Mouse (Mus musculus) lung, postnatal 0 days (tissue): ENCODE results near the gene Dnm3. TPM values are rescaled to one million over a fixed set of nuclear protein-coding genes. Genes with fewer than 3 reads are reported as not detected.

ENCODE experiments used
- ATAC-seq: fragments of 200-750 bp; cut with Nextera tagmentation; 2 replicates; pipeline ENCODE4 v1.8.0; 2017; ENCODE audit warnings: moderate library complexity
- DNase-seq: peaks from one replicate; pipeline ENCODE4 v3.0.0-alpha.2; 2016; ENCODE audit warnings: low spot score
- H3K27ac ChIP-seq: fragments of 300-500 bp; sonication (generic); 2 replicates; pipeline ENCODE4 v1.5.1; 2014; ENCODE audit warnings: antibody characterized with exemption, mild to moderate bottlenecking, low read length, mixed read lengths
- H3K27me3 ChIP-seq: fragments of 300-500 bp; sonication (generic); replicated peaks from 2 replicates; pipeline ENCODE4 v1.6.1; 2014; ENCODE audit warnings: low read length, mixed read lengths; ENCODE audit not compliant: insufficient read depth
- H3K36me3 ChIP-seq: fragments of 300-500 bp; sonication (generic); 2 replicates; pipeline ENCODE4 v1.6.1; 2014; ENCODE audit warnings: low read length, mixed read lengths; ENCODE audit not compliant: insufficient read depth
- H3K4me1 ChIP-seq: fragments of 300-500 bp; sonication (generic); 2 replicates; pipeline ENCODE4 v1.6.1; 2014; ENCODE audit warnings: antibody characterized with exemption, low read depth, low read length, mixed read lengths; ENCODE audit not compliant: insufficient read depth
- H3K4me2 ChIP-seq: fragments of 300-500 bp; sonication (generic); replicated peaks from 2 replicates; pipeline ENCODE4 v1.6.1; 2014; ENCODE audit warnings: low read depth, mild to moderate bottlenecking, low read length, moderate library complexity, mixed read lengths
- H3K4me3 ChIP-seq: fragments of 300-500 bp; sonication (generic); 2 replicates; pipeline ENCODE4 v1.5.1; 2014; ENCODE audit warnings: low read depth, low read length
- H3K9ac ChIP-seq: fragments of 300-500 bp; sonication (generic); replicated peaks from 2 replicates; pipeline ENCODE4 v1.6.1; 2014; ENCODE audit warnings: low read depth, mild to moderate bottlenecking
- H3K9me3 ChIP-seq: fragments of 300-500 bp; sonication (generic); 2 replicates; pipeline ENCODE4 v1.6.1; 2016; ENCODE audit warnings: low read length, mixed read lengths
- CTCF ChIP-seq: IDR thresholded peaks from 2 replicates; pipeline ENCODE4 v1.5.1; 2016; ENCODE audit warnings: antibody characterized with exemption, mild to moderate bottlenecking
- EP300 ChIP-seq: IDR thresholded peaks from 2 replicates; pipeline ENCODE4 v1.6.1; 2016; ENCODE audit warnings: antibody characterized with exemption, mild to moderate bottlenecking, control low read depth
- WGBS: fragments of 180-500 bp; shearing (Covaris S2); extraction: QIAGEN DNeasy Blood & Tissue Kit; methylation state at CpG from one replicate; pipeline ENCODE4 v1.1.7; 2014; 5-methylcytosine and 5-hydroxymethylcytosine counted together
- polyA plus RNA-seq: library from polyadenylated mRNA; unstranded; fragments of >200 nt; fragmentation: Nextera tagmentation; extraction: Ambion mirVana; gene quantifications from 2 replicates; pipeline ENCODE4 v1.2.1, GENCODE M21; 2015

The Dnm3 gene
- polyA plus RNA-seq, 1 experiment from 2014 or later, result 3.4 TPM

DNA sequence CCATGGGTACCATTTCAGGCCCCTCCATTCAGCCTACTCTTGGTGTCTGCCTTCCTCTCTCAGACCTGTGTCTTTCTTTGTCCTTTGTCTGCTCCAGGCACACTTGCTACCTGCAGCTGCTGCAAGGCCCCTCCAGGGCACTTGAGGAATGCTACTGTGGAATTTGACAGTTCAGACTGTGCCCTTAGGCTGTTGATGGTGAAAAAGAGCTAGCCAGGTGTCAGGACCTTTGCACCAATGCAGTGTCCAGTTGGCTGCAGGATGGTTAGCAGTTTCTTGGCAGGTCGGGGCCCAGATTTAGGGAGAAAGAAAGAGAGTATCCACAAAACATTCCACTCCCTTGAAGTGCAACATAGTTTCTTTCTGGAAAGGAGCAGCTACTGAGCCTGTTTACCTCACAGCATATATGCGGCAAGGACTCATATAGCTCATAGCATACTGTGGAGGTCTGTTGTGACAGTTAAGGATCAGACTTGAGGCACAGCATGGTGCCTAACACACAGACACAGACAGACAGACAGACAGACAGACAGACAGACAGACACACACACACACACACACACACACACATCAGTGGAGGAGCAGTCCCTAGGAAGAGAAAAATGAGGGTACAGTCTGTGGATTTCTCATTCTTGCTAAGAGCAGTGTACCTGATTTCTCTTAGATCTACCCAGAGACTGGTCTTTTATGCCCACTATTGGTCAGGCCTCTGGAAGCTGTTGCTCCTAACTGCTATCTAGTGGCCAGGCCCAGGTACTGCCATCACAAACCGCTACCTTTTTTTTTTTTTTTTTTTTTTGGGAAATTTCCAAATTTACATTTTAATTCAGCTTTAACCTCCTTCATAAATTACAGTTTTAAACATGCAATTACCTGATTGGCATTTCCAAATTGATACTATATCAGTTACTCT lies 515.1 kb downstream of the Dnm3 start:
- no peak for TF ChIP-seq EP300
- TF ChIP-seq CTCF, result peak; percentile 76
- H3K36me3 ChIP-seq, result no peaks in the 10 kb centered on the region
- H3K27ac ChIP-seq, result no peak overlapping the region
- H3K4me1 ChIP-seq, result no peaks in the 10 kb centered on the region
- H3K4me3 ChIP-seq, result no peak overlapping the region
- no peak overlapping the region for H3K9ac ChIP-seq
- H3K4me2 ChIP-seq, result no peak overlapping the region
- ATAC-seq, result peak; percentile 73
- H3K27me3 ChIP-seq, result no peaks in the 10 kb centered on the region
- H3K9me3 ChIP-seq, result no peaks in the 10 kb centered on the region
- WGBS, result 45% methylated on average over 3 of the region's 3 CpGs
- DNase-seq, result peak; percentile 78

GRCm38 (mm10) chr1:161957964-161958950 lies 519.6 kb downstream of the Dnm3 start:
- WGBS, result 70% methylated on average over 19 of the region's 19 CpGs
- H3K4me3 ChIP-seq, result no peak overlapping the region
- no peaks in the 10 kb centered on the region for H3K36me3 ChIP-seq
- H3K9ac ChIP-seq, result no peak overlapping the region
- no peak for DNase-seq
- H3K9me3 ChIP-seq, result no peaks in the 10 kb centered on the region
- no peaks in the 10 kb centered on the region for H3K4me1 ChIP-seq
- no peak for TF ChIP-seq CTCF
- no peak for TF ChIP-seq EP300
- no peak for ATAC-seq
- no peak overlapping the region for H3K4me2 ChIP-seq
- H3K27ac ChIP-seq, result no peak overlapping the region
- H3K27me3 ChIP-seq, result no peaks in the 10 kb centered on the region

DNA sequence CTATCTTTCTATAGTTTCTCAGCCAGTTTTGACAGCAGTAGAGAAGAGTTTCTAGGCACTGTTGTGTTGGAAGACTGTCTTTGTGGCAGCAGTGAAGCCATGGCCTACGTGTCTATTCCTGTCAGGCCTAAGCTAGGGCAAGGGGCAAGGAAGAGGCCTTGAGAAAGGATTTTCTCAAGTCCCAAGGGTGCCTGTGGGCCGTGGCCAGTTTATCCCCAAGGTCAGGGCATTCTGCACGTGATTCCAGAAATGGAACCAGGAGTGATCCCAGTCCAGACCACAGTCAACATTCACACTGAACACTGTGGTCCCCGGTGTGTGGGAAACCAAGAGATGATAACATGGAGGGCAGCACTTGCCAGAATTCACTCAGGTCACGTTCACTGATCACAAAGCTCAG lies 522.0 kb downstream of the Dnm3 start:
- Histone ChIP-seq H3K27me3 (no peaks in the 10 kb centered on the region), H3K4me3 (no peak overlapping the region), H3K9ac (no peak overlapping the region), H3K9me3 (no peaks in the 10 kb centered on the region), H3K4me1 (no peaks in the 10 kb centered on the region), H3K36me3 (no peaks in the 10 kb centered on the region), H3K4me2 (no peak overlapping the region), H3K27ac (no peak overlapping the region)
- ATAC-seq (no peak), DNase-seq (no peak)
- no peak for TF ChIP-seq CTCF
- no peak for TF ChIP-seq EP300
- WGBS, result 61% methylated on average over 5 of the region's 5 CpGs

DNA sequence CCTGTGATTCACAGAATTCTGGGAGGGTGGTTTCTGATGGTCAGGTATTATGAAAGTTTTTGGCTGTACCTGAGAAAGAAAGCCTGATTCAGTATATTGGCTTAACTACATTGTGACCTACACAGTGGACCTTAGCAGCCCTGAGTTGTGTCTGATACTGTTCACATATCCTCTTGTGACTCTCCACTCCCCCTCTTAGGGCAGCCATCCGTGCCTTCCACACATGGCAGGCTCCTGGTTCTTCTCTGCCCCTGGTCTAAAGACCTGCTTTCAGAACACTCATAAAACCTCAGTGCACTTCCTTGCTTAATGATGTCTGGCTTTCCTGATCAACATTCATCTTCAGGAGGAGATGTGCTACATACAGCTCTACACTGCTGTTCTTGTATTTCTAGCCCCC lies 525.2 kb downstream of the Dnm3 start:
- H3K27me3 ChIP-seq, result no peaks in the 10 kb centered on the region
- H3K4me1 ChIP-seq, result no peaks in the 10 kb centered on the region
- H3K4me2 ChIP-seq, result no peak overlapping the region
- TF ChIP-seq EP300 (no peak), CTCF (no peak)
- H3K27ac ChIP-seq, result no peak overlapping the region
- no peaks in the 10 kb centered on the region for H3K9me3 ChIP-seq
- H3K36me3 ChIP-seq, result no peaks in the 10 kb centered on the region
- no peak overlapping the region for H3K4me3 ChIP-seq
- ATAC-seq, result no peak
- no peak for DNase-seq
- 52% methylated on average over 1 of the region's 1 CpGs for WGBS
- H3K9ac ChIP-seq, result no peak overlapping the region

GRCm38 (mm10) chr1:161951009-161951779 lies 526.6 kb downstream of the Dnm3 start:
- no peaks in the 10 kb centered on the region for H3K4me1 ChIP-seq
- TF ChIP-seq CTCF (no peak), EP300 (no peak)
- ATAC-seq (no peak), DNase-seq (no peak)
- no peak overlapping the region for H3K4me2 ChIP-seq
- no peak overlapping the region for H3K4me3 ChIP-seq
- H3K36me3 ChIP-seq, result no peaks in the 10 kb centered on the region
- no peaks in the 10 kb centered on the region for H3K27me3 ChIP-seq
- H3K27ac ChIP-seq, result no peak overlapping the region
- H3K9ac ChIP-seq, result no peak overlapping the region
- 61% methylated on average over 5 of the region's 5 CpGs for WGBS
- no peaks in the 10 kb centered on the region for H3K9me3 ChIP-seq
